Mouse (Mus musculus) kidney, postnatal 0 days (tissue): ENCODE data around the gene Gm20695. TPM values are rescaled to one million over a fixed set of nuclear protein-coding genes. Genes with fewer than 3 reads are reported as not detected.

ENCODE experiments used
- ATAC-seq: fragments of 200-750 bp; cut with Nextera tagmentation; replicated peaks from 2 replicates; pipeline ENCODE4 v1.8.0; 2017; ENCODE audit warnings: low read depth, moderate number of reproducible peaks, moderate TSS enrichment, moderate library complexity; ENCODE audit not compliant: low FRiP score
- DNase-seq: peaks from one replicate; pipeline ENCODE4 v3.0.0-alpha.2; 2016; ENCODE audit warnings: low spot score
- H3K27ac ChIP-seq: fragments of 300-500 bp; sonication (generic); 2 replicates; pipeline ENCODE4 v1.5.1; 2014; ENCODE audit warnings: mild to moderate bottlenecking
- H3K27me3 ChIP-seq: fragments of 300-500 bp; sonication (generic); 2 replicates; pipeline ENCODE4 v1.6.1; 2014; ENCODE audit warnings: low read length, mixed read lengths; ENCODE audit not compliant: insufficient read depth
- H3K36me3 ChIP-seq: fragments of 300-500 bp; sonication (generic); 2 replicates; pipeline ENCODE4 v1.6.1; 2014; ENCODE audit warnings: low read length, mixed read lengths; ENCODE audit not compliant: insufficient read depth
- H3K4me1 ChIP-seq: fragments of 300-500 bp; sonication (generic); replicated peaks from 2 replicates; pipeline ENCODE4 v1.6.1; 2014; ENCODE audit warnings: antibody characterized with exemption, low read length, mixed read lengths; ENCODE audit not compliant: insufficient read depth
- H3K4me2 ChIP-seq: fragments of 300-500 bp; sonication (generic); 2 replicates; pipeline ENCODE4 v1.6.1; 2014; ENCODE audit warnings: mild to moderate bottlenecking, low read length, moderate library complexity, mixed read lengths
- H3K4me3 ChIP-seq: fragments of 300-500 bp; sonication (generic); replicated peaks from 2 replicates; pipeline ENCODE4 v1.5.1; 2014; ENCODE audit warnings: low read depth, low read length
- H3K9ac ChIP-seq: fragments of 300-500 bp; sonication (generic); 2 replicates; pipeline ENCODE4 v1.6.1; 2014; ENCODE audit warnings: low read depth, low read length
- H3K9me3 ChIP-seq: fragments of 300-500 bp; sonication (generic); replicated peaks from 2 replicates; pipeline ENCODE4 v1.6.1; 2016; ENCODE audit warnings: low read length, inconsistent platforms, mixed read lengths
- CTCF ChIP-seq: IDR thresholded peaks from 2 replicates; pipeline ENCODE4 v1.5.1; 2016; ENCODE audit warnings: antibody characterized with exemption, low read depth, mild to moderate bottlenecking, moderate library complexity
- WGBS: fragments of 180-500 bp; shearing (Covaris S2); extraction: QIAGEN DNeasy Blood & Tissue Kit; methylation state at CpG from one replicate; pipeline ENCODE4 v1.1.7; 2014; 5-methylcytosine and 5-hydroxymethylcytosine counted together
- microRNA-seq: library from miRNA; unstranded; fragments of <30 nt; microRNA quantifications from one replicate; pipeline ENCODE4, GENCODE M21; 2016
- polyA plus RNA-seq: library from polyadenylated mRNA; unstranded; fragments of >200 nt; fragmentation: Nextera tagmentation; extraction: Ambion mirVana; gene quantifications from 2 replicates; pipeline ENCODE4 v1.2.1, GENCODE M21; 2015

Gm20695 gene
- polyA plus RNA-seq, 1 experiment from 2014 or later, result 2.6 TPM

GRCm38 (mm10) chr16:3964990-3965389, 80.5 kb downstream of the Gm20695 start:
- DNase-seq, result no peak
- Histone ChIP-seq H3K4me1 (no peaks in the 10 kb centered on the region), H3K27ac (no peak overlapping the region), H3K36me3 (no peaks in the 10 kb centered on the region), H3K9ac (no peak overlapping the region), H3K4me3 (no peak overlapping the region), H3K27me3 (no peaks in the 10 kb centered on the region), H3K9me3 (no peaks in the 10 kb centered on the region), H3K4me2 (no peak overlapping the region)
- ATAC-seq, result 0 out of 2 replicates have a peak, but pooled peaks have one; percentile 36
- no peak for TF ChIP-seq CTCF
- 56% methylated on average over 10 of the region's 10 CpGs for WGBS

- 77% methylated on average over 3 of the region's 3 CpGs for WGBS
- Histone ChIP-seq H3K27me3 (no peaks in the 10 kb centered on the region), H3K4me3 (no peak overlapping the region), H3K4me1 (no peaks in the 10 kb centered on the region), H3K27ac (no peak overlapping the region), H3K9me3 (no peaks in the 10 kb centered on the region), H3K4me2 (no peak overlapping the region), H3K36me3 (no peaks in the 10 kb centered on the region), H3K9ac (no peak overlapping the region)
- DNase-seq, result no peak
- no peak for ATAC-seq
- no peak for TF ChIP-seq CTCF
These were observed 81.1 kb downstream of the Gm20695 start for GRCm38 (mm10) chr16:3965534-3965933.

Small RNA genes within 50 kb of the gene (microRNA-seq; reads per million reads assigned to microRNA genes)
- gene Gm23493, result not detected

Other genes with a start within 250 kb of the Gm20695 start
- gene Mefv, start 166.6 kb upstream of the Gm20695 start, polyA plus RNA-seq, result not detected in 2 replicates
- 29.6 and 32.2 TPM in 2 replicates for gene Zfp263, start 140.6 kb upstream of the Gm20695 start, polyA plus RNA-seq
- gene Olfr15, start 53.8 kb upstream of the Gm20695 start, polyA plus RNA-seq, result not detected in 2 replicates
- 0.92 and 1.2 TPM in 2 replicates for gene Zfp174, start 37.4 kb upstream of the Gm20695 start, polyA plus RNA-seq
- gene Naa60, start 12.3 kb upstream of the Gm20695 start, polyA plus RNA-seq, result 40.9 and 45.1 TPM in 2 replicates
- 3.3 and 4.2 TPM in 2 replicates for gene Zfp597, start 87 bp upstream of the Gm20695 start, polyA plus RNA-seq
- 11.0 and 11.4 TPM in 2 replicates for gene 1700037C18Rik, start 24.0 kb downstream of the Gm20695 start, polyA plus RNA-seq
- gene Cluap1, start 24.2 kb downstream of the Gm20695 start, polyA plus RNA-seq, result 32.8 and 33.3 TPM in 2 replicates
- gene Nlrc3, start 92.0 kb downstream of the Gm20695 start, polyA plus RNA-seq, result 1.1 and 1.3 TPM in 2 replicates
- 11.9 and 13.4 TPM in 2 replicates for gene Slx4, start 119.1 kb downstream of the Gm20695 start, polyA plus RNA-seq
- gene Dnase1, start 152.3 kb downstream of the Gm20695 start, polyA plus RNA-seq, result 6.8 and 7.8 TPM in 2 replicates
- gene Trap1, start 193.2 kb downstream of the Gm20695 start, polyA plus RNA-seq, result 89.9 and 94.6 TPM in 2 replicates